Mouse (Mus musculus) ES-E14 (cell line): ENCODE measurements around the gene Izumo1r.

ENCODE experiments used
- CHD2 ChIP-seq: IDR thresholded peaks from 2 replicates; pipeline ENCODE4 v1.6.1; 2014; ENCODE audit warnings: mild to moderate bottlenecking, low read depth, low read length, inconsistent platforms
- MAFK ChIP-seq: IDR thresholded peaks from 2 replicates; pipeline ENCODE4 v1.6.1; 2014; ENCODE audit warnings: mild to moderate bottlenecking, low read depth, low read length, inconsistent platforms; ENCODE audit not compliant: insufficient read depth
- ZNF384 ChIP-seq: IDR thresholded peaks from 2 replicates; pipeline ENCODE4 v1.6.1; 2012; ENCODE audit warnings: low read depth, low read length, inconsistent platforms

GRCm38 (mm10) chr9:14848267-14848935 is 55.3 kb downstream of the Izumo1r start:
- TF ChIP-seq CHD2 (no peak), ZNF384 (no peak), MAFK (no peak)
